Mouse (Mus musculus) adrenal gland, adult 18-20 months (tissue): ENCODE data around the gene Samm50. TPM values are rescaled to one million over a fixed set of nuclear protein-coding genes. Genes with fewer than 3 reads are reported as not detected.
"Not testable (repeated sequence)": the region's sequence is repeated elsewhere in the genome, so short reads cannot be mapped to it uniquely, and the experiment has no call there.

ENCODE experiments used
- DNase-seq, 2 experiments: peaks; one replicate each; pipeline ENCODE4 v3.0.0; 2021 to 2022; ENCODE audit warnings: low spot score in 2 of 2
- long read RNA-seq, 2 experiments: library from polyadenylated mRNA; stranded (forward); transcript quantifications; one replicate each; pipeline ENCODE4 v2.0.0; 2021
- total RNA-seq, 2 experiments: library from RNA; stranded (reverse); gene quantifications; 1 replicate in 1 of 2; 2 replicates in 1 of 2; pipeline ENCODE4 v1.2.3; 2021

The Samm50 gene
- 100 to 1,000 TPM; 148 to 189 TPM for total RNA-seq
- long read RNA-seq, experiment 1, full-length matches to known transcripts = 183 of 199 reads
- long read RNA-seq, experiment 1, partial matches to known transcripts = 6 of 199 reads
- long read RNA-seq, experiment 1, other reads (novel, unspliced or antisense) = 10 of 199 reads
- long read RNA-seq, experiment 2, full-length matches to known transcripts = 388 of 441 reads
- long read RNA-seq, experiment 2, partial matches to known transcripts = 34 of 441 reads
- long read RNA-seq, experiment 2, other reads (novel, unspliced or antisense) = 19 of 441 reads

DNA sequence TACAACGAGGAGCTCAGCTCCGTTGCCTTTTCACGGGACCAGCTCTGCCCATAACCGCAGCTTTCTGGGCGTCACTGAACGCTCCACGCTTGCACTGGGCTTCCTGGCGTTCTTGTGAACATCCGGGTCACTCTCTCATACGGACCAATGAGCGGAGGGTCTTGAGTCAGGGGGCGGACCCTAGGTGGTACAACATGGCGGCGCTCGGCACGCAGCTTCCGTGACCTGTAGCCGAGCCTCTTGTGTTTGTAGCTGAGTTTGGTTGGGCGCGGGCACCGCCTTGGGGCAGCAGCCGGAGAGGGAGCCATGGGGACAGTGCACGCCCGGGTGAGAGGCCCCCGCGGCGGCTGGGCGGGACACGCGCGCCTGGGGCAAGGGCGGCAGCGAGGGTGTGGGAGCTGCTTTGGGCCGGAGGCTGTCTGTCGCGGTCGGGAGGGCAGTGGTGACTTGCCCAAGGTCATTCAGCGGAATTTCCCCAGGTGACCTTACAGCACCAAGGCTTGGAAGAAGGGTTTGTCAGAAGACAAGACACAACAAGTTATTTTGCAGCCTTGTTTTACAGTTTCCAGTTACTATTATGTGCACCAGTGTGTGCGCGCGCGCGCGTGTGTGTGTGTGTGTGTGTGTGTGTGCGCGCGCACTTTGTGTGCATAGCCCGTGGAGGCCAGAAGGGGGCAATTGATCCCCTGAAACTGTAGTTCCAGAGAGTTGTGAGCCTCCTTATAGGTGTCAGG, at the start of gene Samm50:
Gene Samm50 (plus strand): TSS at position 184 of the 734 bp plus-strand sequence.
- DNase-seq = peak; percentile 79

DNA sequence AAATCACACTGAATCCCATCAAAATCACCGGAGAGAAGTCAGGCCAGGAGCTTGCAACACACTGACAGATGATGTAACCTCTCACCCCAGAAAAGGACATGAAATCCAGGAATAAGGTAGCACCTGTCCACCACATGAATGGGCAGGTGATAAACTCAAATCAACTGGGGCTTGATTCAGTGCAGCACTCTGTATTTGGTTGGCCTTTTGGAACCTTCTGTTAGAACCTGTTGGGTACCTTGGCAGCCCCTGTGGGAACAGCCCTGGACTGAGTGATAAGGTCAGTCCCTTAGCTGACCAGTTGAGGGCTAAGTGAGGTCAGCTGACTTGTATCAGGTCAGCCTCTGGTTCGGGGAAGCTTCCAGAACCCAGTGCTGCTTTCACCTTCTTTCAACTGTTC, 35.9 kb upstream of the Samm50 start:
- DNase-seq = no peak

DNA sequence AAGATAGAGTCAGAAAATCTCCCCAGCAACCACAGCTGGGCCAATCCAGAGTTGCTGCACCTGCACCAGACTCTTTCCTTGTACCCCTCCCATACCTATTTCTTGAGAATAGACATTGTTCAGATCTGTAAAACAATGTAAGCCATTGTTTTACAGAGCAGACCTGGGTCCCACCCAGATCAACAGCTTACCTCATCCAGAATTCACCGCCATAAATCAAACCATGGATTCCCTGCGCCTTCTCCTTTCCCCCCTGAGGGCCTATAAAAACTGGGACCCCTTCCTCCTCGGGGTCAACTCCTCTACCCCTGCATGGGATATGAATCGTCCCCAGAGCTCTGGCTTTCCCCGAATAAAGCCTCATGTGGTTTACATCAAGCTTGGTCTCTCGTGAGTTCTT, 34.5 kb upstream of the Samm50 start:
- not testable (repeated sequence) for DNase-seq

DNA sequence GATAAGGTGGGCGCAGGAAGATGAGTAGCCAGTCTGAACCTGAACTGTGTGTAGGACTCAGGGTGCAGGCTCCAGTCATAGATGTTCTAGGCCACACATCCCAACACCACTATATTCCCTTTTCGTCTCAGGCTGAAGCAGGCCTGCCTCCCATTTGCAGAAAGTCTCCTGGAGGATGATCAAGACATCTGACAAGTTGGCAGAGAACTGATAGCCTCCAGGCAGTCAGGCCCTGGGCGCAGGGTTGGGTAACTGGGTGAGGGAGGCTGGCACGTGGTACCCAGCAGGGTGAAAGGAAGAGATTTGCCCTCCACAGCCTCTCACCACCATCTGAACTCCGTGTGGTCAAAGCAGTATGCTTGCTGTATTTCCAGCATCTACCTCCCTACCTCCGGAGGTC, 30.2 kb upstream of the Samm50 start:
- DNase-seq = no peak

DNA sequence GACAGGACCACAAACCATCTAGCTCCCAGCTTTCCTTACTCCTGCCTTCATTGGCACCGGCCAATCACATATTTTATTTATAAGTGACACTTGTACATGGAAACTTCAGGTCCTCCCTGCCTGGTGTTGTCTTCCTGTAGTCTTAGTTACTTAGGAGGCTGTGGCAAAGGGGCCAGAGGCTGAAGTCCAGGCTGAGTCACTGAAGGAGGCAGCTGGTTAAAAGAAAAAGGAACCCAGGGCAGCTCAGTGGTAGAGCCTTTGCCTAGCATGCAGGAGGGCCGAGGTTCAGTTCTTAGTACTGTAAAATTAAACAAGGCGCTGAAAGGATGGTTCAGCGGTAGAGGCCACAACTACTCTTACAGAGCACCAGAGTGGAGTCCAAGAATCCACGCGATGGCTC, 25.2 kb upstream of the Samm50 start:
- no peak for DNase-seq

DNA sequence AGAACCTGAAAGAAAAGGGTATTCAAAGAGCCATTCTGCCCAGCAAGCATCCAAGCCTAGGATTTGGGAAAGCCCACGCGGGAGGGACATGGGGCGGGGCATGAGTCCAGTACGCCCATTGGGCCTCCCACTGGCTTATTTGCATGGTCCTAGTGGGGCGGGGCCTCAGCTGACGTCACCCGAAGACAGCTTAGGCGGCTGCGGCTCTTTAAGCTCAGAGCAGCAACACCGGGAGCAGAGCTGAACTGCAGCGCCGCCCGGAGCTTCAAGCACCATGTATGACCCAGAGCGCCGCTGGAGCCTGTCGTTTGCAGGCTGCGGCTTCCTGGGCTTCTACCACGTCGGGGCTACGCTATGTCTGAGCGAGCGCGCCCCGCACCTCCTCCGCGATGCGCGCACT, 24.4 kb upstream of the Samm50 start, which contains the start of gene Pnpla3:
Gene Pnpla3 (plus strand): TSS at position 238 of the 400 bp plus-strand sequence.
- peak; percentile 91 for DNase-seq

DNA sequence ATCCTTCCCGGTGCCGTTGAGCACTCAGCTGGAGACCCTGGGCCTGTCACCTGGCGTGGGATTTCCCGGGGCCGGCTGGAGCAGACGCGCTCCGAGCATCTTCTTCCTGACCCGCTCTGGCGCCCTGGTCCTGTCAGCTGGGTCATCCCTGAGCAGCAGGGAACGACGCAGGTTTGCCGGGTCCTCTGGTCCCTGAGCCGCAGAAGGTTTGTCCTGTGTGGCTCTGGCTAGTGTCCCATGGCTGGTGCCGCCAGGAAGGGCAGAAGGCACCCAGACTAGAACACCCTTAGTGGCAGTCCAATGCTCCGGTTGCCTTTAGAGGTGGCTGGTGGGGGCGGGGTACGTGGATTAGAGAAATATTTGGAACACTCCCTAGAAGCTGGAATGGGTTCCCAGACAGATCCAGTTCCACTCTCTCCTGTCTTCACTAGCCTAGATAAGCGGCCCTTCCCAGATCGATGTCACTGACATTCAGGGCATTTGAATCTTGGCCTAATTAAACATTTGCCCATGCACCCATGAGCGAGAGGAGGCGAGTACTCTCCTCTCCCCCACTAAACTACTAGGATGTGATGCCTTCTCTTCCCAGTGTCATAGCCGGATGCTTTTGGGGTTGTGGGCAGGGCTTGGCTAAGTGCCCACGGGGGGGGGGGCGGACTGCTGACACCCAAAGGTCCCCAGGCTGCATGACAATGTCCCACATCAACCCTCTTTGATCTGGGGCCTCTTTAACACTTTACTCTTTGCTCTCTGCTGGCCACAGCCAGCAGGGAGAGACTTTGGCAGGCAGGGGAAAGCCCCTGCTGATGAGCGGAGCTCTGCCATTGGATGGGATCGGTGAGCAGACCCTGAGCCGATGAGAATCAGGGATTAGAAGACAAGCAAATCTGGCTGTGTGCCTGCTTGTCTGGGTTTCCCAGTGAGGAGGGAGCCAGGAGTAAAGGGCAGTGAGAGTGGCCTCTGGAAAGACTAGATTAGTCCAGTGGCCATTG, 23.6 kb upstream of the Samm50 start:
- no peak for DNase-seq

DNA sequence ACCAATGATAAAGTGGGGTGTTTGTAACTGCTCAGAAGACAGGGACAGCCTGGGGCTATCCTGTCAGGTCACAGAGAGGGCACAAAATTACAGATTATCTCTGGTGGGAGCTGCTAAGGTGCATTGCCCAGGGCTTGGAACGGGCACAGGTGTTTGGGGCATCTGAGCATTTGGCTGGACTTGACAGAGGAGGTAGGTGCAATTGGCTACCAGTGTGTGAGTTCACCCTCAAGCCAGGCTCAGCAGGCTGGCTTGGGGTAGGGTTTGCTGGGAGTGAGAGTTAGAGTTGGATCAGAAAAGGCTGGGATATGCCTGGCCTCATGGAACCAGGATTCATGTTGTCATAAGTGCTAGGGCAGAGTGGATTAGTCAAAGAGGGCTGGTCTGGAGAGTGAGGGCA, 22.5 kb upstream of the Samm50 start:
- no peak for DNase-seq

DNA sequence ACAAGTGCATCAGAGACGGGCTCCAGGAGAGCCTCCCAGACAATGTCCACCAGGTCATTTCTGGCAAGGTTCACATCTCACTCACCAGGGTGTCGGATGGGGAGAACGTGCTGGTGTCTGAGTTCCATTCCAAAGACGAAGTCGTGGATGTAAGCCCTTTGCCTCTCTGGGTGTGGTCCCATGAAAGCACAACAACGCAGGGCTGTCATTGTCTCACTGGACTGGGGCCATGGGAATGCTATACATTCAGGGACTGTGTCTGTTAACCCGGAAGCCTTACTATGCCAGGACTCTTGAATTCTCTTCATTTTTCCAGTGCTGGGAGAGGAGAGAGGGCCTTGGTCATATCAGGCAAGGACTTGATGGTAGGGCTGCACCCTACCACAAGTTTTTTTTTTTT, 20.9 kb upstream of the Samm50 start:
- DNase-seq = no peak

DNA sequence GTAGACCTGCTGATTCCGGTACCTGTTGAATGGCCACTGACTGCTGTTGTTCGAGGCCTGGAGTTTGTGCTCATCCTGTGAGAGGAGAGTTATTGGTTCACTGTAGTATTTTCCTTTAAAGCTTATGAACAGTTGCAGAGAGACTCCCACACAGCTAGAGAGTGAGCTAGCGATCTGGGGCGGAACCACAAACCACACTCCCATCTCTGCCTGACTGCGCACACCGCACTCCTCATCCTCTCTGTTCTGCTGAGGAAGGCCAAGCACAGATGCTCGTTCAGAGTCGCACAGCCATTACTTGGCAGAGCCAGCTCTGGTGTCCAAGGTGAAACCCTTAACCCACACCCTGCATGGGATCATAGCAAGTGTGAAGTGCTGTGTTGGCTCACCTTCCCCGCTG, 13.3 kb upstream of the Samm50 start:
- DNase-seq = no peak

DNA sequence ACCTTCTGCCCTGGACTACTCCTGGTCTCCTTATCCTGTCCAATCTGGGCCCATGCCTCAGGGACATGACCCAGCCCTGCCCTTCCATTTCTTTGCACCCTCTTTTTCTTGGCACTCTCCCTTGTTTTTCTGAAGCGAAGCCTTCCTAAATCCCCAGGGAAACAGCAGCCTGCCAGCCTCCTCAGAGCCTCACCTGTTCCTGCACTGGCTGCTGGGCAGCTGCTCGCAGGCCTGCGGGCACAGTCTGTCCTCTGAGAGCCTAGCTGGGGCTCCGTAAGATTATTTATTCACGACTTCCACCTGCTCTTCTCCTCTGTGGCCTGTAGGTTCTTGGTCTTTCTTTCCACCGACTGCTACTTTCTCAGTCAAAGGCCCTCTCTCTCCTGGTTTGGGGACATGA, 10.0 kb upstream of the Samm50 start:
- DNase-seq = no peak

DNA sequence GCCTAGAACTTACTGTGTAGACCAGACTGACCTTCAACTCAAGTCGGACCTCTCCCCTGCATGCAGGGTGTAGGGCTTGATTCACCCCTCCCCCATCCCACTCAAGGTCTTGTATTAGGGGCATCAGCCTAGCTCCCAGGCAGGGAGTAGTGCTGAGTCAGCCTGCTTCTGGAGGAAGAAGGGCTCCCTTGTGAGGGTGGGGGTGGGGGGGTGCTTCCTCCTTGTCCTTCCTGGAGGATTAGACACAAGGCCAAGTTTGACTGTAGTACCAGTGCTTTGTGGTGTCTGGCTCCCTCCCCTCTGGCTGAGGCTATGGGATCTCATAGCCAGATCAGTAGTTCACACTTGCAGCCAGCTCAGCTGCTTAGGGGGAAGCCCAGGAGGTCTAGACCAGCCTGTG, 8.1 kb upstream of the Samm50 start:
- DNase-seq = no peak

DNA sequence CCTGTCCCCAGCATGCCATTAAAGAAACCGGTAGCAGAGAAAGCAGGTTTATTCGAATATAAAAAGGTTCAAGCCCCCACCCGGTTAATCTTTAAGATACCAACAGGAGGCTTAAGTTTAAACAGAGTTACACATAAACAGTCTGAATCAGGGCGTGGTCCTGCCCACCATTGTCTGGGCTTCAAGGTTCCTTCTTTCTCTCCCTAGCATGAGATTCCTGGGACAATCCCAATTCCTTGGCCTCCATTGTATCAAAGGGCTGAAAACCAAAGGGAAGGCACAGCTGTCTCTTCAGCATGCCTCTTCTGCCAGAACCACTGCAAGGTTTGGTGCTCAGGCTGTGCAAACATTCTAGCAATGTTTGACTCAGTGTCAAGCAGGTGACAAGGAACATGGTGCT, 5.8 kb upstream of the Samm50 start:
- DNase-seq = no peak

DNA sequence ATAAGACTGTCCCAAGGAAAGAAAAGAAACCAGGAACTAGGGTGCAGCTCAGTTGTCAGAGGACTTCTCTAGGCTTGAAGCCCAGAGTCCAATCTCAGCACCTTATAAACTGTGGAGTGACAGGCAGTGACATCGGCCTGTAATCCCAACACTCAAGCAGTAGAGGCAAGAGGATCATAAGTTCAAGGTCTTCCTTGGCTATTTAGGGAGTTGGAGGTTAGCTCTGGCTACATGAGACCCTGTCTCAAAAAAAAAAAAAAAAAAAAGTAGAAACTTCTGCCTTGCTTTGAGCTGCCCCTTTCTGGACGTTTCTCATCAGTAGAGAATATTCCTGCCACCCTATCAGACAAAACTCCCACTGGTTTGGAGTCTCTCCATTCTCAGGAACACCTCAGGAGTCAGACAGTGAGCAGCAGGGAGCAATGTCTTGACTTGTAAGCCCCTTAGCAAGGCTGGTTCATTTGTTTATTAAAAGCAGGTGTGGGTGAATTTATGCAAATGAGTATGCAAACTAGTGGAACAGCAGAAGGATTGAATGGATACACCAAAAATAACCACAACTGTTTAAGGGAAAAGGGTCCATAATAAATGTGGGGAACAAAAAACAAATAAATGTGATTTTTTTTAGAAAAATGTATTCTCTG, 3.0 kb upstream of the Samm50 start:
- DNase-seq = no peak

DNA sequence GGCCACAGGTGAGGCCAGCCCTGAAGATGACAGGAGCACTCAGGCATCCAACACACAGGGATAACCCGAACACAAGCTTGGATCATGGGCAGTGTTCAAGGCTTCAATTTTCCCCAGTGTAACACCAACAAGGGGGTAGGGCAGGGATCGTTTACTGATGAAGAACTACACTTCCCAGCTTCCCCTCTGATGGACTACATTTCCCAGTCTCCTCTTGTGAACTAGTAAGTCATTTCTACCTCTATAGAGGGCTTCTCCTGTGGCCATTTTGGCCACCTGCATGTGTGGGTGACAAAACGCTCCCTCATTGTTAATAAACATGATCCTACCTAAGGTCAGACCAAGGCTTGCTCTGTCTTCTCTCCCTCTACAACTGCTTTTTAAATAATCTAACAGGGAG, 2.2 kb upstream of the Samm50 start:
- no peak for DNase-seq

DNA sequence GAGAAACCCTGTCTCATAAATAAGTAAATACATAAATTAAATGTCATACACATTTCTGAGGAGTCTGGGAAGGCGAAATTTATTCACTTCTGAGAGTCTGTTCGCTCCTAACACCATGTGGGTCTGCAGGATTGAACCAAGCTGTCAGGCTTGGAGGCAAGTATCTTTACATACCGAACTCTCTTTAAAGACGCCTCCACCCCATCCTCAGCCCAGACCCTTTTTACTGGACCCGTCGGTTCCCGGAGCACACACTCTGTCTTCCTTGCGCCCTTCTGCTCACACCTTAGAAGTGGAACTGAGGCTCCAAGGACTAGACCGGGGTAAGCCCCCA, 350 bp upstream of the Samm50 start:
- DNase-seq = no peak

DNA sequence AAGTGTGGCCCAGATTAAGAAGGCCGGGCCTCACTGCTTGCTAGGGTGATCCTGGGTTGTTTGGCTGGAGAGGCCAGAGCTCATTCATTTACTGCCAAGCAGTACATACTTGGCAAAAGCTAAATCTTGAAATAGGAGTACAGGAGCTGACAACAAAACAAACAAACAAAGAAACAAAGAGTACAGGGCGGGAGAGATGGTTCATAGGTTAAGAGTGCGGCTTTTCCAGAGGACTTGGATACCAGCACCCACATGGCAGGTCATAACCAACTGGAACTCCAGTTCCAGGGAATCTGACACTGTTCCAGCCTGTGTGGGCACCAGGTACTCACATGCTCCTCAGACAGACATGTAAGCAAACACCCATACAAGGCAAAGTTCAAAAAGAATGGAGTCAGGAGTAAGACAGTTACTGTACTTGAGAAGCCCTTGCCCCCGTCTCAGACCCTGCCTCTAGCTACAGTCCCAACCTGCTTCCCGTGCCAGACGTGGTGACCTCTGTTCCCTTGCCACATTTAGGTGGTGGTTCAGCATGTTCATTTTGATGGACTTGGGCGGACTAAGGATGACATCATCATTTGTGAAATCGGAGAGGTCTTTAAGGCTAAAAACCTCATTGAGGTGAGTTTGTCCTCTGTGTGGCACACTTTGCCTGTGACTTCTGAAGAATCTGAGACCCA, 4.6 kb downstream of the Samm50 start:
- no peak for DNase-seq

DNA sequence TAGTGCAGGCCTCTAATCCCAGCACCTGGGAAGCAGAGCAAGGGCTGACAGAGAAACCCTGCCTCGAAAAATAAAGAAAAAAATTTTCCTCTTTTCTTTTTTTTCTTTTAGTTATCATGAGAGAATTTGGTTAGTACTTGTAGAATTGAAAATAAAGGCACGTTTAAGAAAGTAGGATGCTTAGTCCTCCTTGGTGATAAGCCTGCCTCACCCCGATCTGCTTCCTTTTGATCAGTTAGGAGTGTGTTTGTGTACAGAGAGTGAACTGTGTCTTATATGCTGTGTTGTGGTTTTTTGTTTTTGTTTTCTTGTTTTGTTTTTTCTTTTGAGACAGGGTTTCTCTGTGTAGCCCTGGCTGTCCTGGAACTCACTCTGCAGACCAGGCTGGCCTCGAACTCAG, 15.3 kb downstream of the Samm50 start:
- no peak for DNase-seq

DNA sequence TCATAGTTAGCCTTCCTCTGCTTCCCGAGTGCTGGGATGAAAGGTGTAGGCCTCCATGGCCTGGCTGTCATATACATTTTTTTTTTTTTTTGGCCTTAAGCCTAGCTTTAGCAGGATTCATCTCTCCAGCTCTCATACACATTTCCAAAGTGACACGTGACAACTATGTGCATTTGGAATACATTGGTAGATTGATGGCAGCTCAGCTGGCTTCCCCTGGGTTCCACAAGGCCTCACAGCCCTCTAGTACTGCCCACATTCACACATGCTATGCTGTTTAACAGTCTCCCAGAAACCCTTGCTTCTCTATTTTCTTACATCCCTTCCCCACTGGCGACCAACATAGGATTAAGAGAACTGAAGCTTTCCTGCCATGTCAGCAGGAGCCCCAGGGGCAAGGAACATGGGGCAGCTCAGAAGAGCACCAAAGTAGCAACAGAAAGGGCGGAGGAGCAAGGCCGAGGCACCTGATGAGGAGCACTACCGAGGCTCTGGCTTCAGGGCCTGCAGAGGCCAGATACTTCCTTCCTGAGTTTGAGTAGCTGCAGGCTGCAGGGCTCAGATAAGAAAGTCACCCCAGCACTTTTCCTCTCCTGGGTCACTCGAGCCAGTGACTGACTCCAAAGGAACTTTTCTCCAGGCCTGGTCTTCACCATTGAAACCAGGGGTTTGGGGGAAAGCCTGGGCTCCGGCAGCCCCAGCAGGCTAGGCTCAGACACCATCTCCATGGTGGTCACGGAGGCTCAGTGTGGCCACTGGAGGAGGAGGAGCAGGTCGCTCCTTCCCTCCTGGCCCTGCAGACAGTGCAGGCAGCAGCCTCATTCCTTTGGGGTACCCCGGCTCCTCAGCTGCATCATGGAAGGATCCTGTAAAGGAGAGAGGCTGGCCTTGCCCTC, 17.7 kb downstream of the Samm50 start:
- no peak for DNase-seq

DNA sequence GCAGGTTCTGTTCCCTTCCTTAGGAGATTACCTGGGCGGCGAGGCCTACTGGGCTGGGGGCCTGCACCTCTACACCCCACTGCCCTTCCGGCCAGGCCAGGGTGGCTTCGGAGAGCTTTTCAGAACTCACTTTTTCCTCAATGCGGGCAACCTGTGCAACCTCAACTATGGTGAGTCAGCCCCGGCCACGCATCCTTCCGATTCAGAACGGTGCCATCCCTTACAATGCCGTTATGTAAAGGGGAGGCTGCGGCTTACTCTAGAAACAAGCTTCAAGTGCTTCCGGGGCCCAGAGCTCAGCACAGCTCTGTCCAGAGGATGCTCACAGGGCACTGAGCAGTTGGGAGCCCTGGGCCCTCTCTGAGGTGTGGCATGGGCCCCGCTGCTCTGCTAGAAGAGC, 18.4 kb downstream of the Samm50 start:
- no peak for DNase-seq
